Mouse (Mus musculus): ENCODE data around the gene Cyp2j12.

- TF ChIP-seq CTCF (IDR thresholded peaks at IDR 0.05; ENCODE audit: low read depth, low read length), result no peak
- TF ChIP-seq POLR2A (IDR thresholded peaks at IDR 0.05; ENCODE audit: extremely low read depth, insufficient read depth, low read length), result no peak
These were observed 63.5 kb downstream of the Cyp2j12 start, which contains the start of gene Cyp2j13 for GRCm38 (mm10) chr4:96077261-96078125.
